Mouse (Mus musculus) midbrain, embryonic 11.5 days (tissue): ENCODE measurements around the gene Ldb2. TPM values are rescaled to one million over a fixed set of nuclear protein-coding genes. Genes with fewer than 3 reads are reported as not detected.

Experiments used
- ATAC-seq: fragments of 200-750 bp; cut with Nextera tagmentation; 2 replicates; pipeline ENCODE4 v1.8.0; 2017; ENCODE audit warnings: moderate TSS enrichment, moderate library complexity; ENCODE audit not compliant: low FRiP score
- DNase-seq: peaks from one replicate; pipeline ENCODE4 v3.0.0; 2015; ENCODE audit warnings: low spot score; ENCODE audit errors: missing footprints
- H3K27ac ChIP-seq: fragments of 300-500 bp; sonication (generic); 2 replicates; pipeline ENCODE4 v1.5.1; 2014; ENCODE audit warnings: low read depth, low read length
- H3K27me3 ChIP-seq: fragments of 300-500 bp; sonication (generic); 2 replicates; pipeline ENCODE4 v1.6.1; 2014; ENCODE audit warnings: mild to moderate bottlenecking, low read length, moderate library complexity, mixed read lengths; ENCODE audit not compliant: control insufficient read depth, insufficient read depth
- H3K36me3 ChIP-seq: fragments of 300-500 bp; sonication (generic); 2 replicates; pipeline ENCODE4 v1.6.1; 2014; ENCODE audit warnings: mild to moderate bottlenecking, low read length, moderate library complexity, mixed read lengths; ENCODE audit not compliant: control insufficient read depth, insufficient read depth
- H3K4me1 ChIP-seq: fragments of 300-500 bp; sonication (generic); 2 replicates; pipeline ENCODE4 v1.6.1; 2014; ENCODE audit warnings: low read length; ENCODE audit not compliant: control insufficient read depth, insufficient read depth
- H3K4me2 ChIP-seq: fragments of 300-500 bp; sonication (generic); 2 replicates; pipeline ENCODE4 v1.6.1; 2014; ENCODE audit warnings: mild to moderate bottlenecking, moderate library complexity
- H3K4me3 ChIP-seq: fragments of 300-500 bp; sonication (generic); 2 replicates; pipeline ENCODE4 v1.5.1; 2014; ENCODE audit warnings: low read depth, low read length
- H3K9ac ChIP-seq: fragments of 300-500 bp; sonication (generic); 2 replicates; pipeline ENCODE4 v1.6.1; 2014; ENCODE audit warnings: low read length
- H3K9me3 ChIP-seq: fragments of 300-500 bp; sonication (generic); 2 replicates; pipeline ENCODE4 v1.6.1; 2016; ENCODE audit warnings: low read length; ENCODE audit not compliant: control insufficient read depth
- WGBS: fragments of 180-500 bp; shearing (Covaris S2); extraction: QIAGEN DNeasy Blood & Tissue Kit; methylation state at CpG from one replicate; pipeline ENCODE4 v1.1.7; 2014; 5-methylcytosine and 5-hydroxymethylcytosine counted together
- polyA plus RNA-seq: library from polyadenylated mRNA; unstranded; fragments of >200 nt; fragmentation: Nextera tagmentation; extraction: Ambion mirVana; gene quantifications from 2 replicates; pipeline ENCODE4 v1.2.1, GENCODE M21; 2014

Ldb2 gene
- 14.8 and 15.6 TPM in 2 replicates for polyA plus RNA-seq

DNA sequence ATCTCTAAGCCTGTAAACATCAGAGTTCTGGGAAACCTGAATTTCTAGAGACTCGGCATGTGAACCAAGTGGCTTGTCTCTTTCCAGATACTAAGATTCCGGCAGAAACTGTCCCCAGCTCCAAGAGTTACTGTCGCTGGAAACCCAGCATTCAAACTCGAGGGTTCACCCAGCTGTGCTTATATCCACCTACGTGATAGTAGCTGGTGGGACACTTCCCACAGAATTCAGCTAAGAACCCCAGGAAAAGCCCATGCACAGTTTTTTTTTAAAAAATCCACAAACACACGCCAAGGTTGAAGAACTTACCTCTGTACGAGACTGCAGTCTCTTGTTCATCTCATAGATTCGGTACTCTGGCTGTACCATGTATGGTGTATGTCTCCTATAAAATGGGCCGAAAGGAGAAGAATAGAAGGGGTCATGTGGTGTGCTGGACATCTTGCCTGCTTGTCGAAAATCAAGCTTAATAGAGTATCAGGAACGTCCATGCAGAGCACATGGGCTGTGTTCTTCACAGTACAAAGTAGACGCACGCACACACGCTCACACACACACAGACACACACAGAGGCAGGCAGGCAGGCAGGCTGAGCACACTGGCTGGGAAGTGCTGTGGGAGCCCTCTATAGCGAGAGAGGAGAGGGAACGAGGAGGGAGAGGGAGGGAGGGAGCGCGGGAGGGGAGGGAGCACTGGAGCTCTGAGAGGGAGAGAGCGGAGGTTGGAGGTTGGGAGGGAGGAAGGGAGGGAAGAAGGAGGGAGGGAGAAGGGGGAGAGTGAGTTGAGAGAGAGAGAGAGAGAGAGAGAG is at the start of gene Ldb2:
TSS of gene Ldb2 (minus strand) at position 628 of the 808 bp plus-strand sequence.
- ATAC-seq, result peak; percentile 95

DNA sequence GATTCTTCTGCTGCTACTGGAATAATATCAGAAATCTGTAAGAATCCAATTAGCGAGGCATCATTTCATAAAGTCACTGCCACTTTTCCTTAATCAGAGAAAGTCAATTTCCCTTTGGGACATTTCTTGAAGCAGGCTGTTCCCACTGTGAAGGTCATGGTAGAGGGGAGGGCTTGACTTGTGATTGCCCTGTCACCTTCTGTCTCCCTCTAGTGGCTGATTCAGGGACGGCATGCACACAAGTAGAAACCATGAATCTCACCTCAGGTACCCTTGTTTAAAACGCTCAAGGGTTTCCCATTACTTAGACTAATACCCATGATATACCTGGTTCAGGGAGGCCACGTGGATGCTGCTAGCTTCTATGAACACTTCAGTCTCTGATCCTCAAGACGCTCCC is 31.8 kb upstream of the Ldb2 start:
- Histone ChIP-seq H3K4me1 (no peaks in the 10 kb centered on the region), H3K4me2 (no peak overlapping the region), H3K9ac (no peak overlapping the region), H3K4me3 (no peak overlapping the region), H3K27ac (no peak overlapping the region), H3K36me3 (no peaks in the 10 kb centered on the region), H3K9me3 (no peaks in the 10 kb centered on the region), H3K27me3 (no peaks in the 10 kb centered on the region)
- ATAC-seq (no peak), DNase-seq (no peak)
- 68% methylated on average over 5 of the region's 5 CpGs for WGBS

More for the DNA sequence above, at the start of gene Ldb2:
- peak; percentile 95 for DNase-seq
- no peaks in the 10 kb centered on the region for H3K27me3 ChIP-seq
- H3K36me3 ChIP-seq, result no peaks in the 10 kb centered on the region
- H3K4me1 ChIP-seq, result no peaks in the 10 kb centered on the region
- 1% methylated on average over 18 of the region's 19 CpGs for WGBS
- H3K4me3 ChIP-seq, result peak within 1 kb of the TSS; percentile 26
- no peak within 1 kb of the TSS for H3K27ac ChIP-seq
- no peaks in the 10 kb centered on the region for H3K9me3 ChIP-seq
- H3K9ac ChIP-seq, result peak within 1 kb of the TSS; percentile 29
- peak within 1 kb of the TSS; percentile 47 for H3K4me2 ChIP-seq

DNA sequence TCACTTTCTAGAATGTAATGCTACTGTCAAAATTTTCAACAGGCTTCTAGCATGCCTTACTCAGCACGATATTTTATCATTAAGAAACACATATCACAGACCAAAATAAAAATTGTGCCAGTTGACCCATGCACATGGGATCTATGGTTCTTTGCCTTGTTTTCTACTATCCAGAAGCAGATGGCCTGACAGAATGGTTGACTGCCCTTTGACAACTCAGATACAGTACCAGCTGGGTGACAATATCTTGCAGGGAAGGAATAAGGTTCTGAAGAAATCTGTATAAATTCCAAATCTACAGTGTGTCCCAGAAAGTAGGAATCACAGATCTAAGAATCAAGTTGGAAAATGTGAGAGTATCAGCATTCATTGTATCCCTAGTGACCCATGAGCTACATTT is 16.0 kb upstream of the Ldb2 start:
- no peaks in the 10 kb centered on the region for H3K9me3 ChIP-seq
- H3K4me3 ChIP-seq, result no peak overlapping the region
- DNase-seq (no peak), ATAC-seq (no peak)
- WGBS, result 88% methylated on average over 1 of the region's 1 CpGs
- no peaks in the 10 kb centered on the region for H3K4me1 ChIP-seq
- no peak overlapping the region for H3K27ac ChIP-seq
- no peak overlapping the region for H3K9ac ChIP-seq
- no peak overlapping the region for H3K4me2 ChIP-seq
- H3K27me3 ChIP-seq, result no peaks in the 10 kb centered on the region
- H3K36me3 ChIP-seq, result no peaks in the 10 kb centered on the region

DNA sequence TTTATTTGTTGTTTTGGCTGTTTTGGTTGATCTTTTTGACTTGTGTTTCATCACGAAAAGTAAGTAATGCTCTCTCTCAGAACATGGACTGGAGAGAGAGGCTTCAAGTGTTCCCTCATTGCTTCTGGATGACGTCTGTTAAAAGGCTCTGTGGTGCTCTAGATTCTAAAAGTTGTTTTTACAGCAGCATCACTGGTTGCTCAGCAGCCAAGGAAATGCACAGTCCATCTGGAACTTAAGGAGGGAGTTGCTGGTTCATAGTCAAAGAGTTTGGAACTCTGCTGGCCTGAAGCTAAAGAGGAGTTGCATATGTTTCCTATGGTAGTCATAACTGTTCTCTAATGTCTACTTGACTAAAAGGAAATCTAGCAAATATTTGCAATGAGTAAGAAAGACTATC is 6.5 kb upstream of the Ldb2 start:
- no peak for DNase-seq
- H3K4me1 ChIP-seq, result no peaks in the 10 kb centered on the region
- no peak for ATAC-seq
- H3K9me3 ChIP-seq, result no peaks in the 10 kb centered on the region
- no peak overlapping the region for H3K9ac ChIP-seq
- no peaks in the 10 kb centered on the region for H3K36me3 ChIP-seq
- H3K27ac ChIP-seq, result no peak overlapping the region
- H3K4me3 ChIP-seq, result no peak overlapping the region
- H3K4me2 ChIP-seq, result no peak overlapping the region
- no peaks in the 10 kb centered on the region for H3K27me3 ChIP-seq
- 80% methylated on average over 2 of the region's 2 CpGs for WGBS

DNA sequence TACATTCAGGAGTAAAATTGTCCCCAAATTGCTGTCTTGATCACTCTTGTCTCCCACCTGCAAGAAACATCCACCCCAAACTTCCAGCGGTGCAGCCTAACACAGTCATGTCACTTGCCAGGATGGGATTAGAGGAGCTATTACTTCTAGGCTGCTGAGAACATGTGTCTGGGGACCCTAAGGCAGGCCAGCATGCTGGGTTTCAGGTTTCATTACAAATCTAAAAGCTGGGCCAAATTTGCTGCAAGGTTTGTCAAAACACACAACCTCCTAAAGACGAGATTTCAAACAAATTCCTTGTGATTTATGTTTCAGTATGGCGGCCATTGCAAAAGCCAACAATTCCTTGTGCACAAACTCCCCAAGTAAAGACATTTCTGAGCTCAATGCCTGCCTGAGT is 1.6 kb upstream of the Ldb2 start:
- Histone ChIP-seq H3K4me3 (no peak overlapping the region), H3K36me3 (no peaks in the 10 kb centered on the region), H3K27ac (no peak overlapping the region), H3K9me3 (no peaks in the 10 kb centered on the region), H3K4me2 (no peak overlapping the region), H3K27me3 (no peaks in the 10 kb centered on the region), H3K9ac (no peak overlapping the region), H3K4me1 (no peaks in the 10 kb centered on the region)
- ATAC-seq (no peak), DNase-seq (no peak)
- WGBS, result 38% methylated on average over 3 of the region's 3 CpGs

DNA sequence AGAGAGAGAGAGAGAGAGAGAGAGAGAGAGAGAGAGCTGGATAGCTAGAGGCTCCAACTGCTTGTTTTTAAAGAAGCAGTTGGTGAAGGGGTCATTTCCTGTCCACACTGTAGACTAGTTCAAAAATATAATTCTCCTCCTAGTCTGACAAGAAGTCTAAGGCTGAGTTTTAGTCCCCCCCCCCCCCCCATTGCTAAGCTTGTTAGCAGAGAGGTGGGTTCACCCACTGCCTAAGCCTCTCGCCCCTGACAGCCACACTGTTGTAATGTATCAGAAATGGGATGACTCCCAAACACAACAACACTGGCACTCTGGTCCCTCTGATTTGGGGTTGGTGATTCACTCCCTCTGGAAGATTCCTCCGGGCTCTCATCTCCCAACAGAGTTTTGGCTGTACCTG is 381 bp upstream of the Ldb2 start:
- H3K9me3 ChIP-seq, result no peaks in the 10 kb centered on the region
- peak overlapping the region; percentile 47; the same call in 1 of the 2 replicates for H3K4me2 ChIP-seq
- WGBS, result 14% methylated on average over 2 of the region's 2 CpGs
- no peaks in the 10 kb centered on the region for H3K36me3 ChIP-seq
- H3K4me3 ChIP-seq, result peak overlapping the region; percentile 26
- ATAC-seq (peak; percentile 52), DNase-seq (no peak)
- H3K27ac ChIP-seq, result no peak overlapping the region
- H3K4me1 ChIP-seq, result no peaks in the 10 kb centered on the region
- no peaks in the 10 kb centered on the region for H3K27me3 ChIP-seq
- H3K9ac ChIP-seq, result no peak overlapping the region

DNA sequence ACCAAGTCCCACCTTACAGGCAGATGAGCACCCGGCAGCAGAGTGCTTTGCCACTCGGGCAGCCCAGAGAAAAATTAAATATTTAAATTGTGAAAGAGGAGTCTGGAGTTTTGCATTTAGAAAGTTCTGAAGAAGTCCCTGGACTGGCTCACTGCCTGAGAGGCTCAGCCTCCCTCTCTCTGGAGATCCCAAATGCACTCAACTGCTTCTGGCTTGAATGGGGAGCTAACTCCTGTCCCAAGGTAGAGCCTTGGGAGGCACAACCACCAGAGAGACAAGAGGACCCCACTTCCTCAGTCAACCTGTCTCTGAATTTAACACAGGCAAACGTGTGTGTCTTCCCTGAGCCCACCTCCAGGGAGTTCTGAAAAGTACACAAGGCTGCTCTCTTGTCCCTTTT is 987 bp downstream of the Ldb2 start:
- WGBS, result 4% methylated on average over 3 of the region's 3 CpGs
- Histone ChIP-seq H3K27ac (no peak overlapping the region), H3K36me3 (no peaks in the 10 kb centered on the region), H3K9me3 (no peaks in the 10 kb centered on the region), H3K9ac (no peak overlapping the region), H3K4me1 (no peaks in the 10 kb centered on the region), H3K27me3 (no peaks in the 10 kb centered on the region), H3K4me2 (peak overlapping the region; percentile 47; the same call in 1 of the 2 replicates), H3K4me3 (peak overlapping the region; percentile 26; the same call in 1 of the 2 replicates)
- ATAC-seq (no peak), DNase-seq (peak; percentile 88)

DNA sequence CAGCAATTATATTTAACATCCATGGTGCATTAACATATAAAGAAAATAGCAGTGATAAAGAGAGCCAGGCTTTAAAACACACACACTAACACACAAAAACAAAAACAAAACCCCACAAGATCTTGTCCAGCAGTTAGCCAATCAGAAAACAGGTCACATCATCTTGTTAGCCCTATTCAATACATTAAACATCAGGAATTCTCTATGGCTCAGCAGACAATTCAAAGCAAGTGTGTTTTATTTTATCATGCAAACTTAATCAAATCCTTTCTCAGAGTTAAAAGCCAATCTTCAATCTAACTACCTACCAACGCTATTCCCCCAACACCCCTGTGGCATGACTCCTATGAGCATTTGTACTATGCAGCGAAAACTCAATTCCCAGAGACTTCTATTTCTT is 1.4 kb downstream of the Ldb2 start:
- Histone ChIP-seq H3K4me1 (no peaks in the 10 kb centered on the region), H3K27me3 (no peaks in the 10 kb centered on the region), H3K4me3 (no peak overlapping the region), H3K4me2 (peak overlapping the region; percentile 47; the same call in 1 of the 2 replicates), H3K9me3 (no peaks in the 10 kb centered on the region), H3K27ac (no peak overlapping the region), H3K36me3 (no peaks in the 10 kb centered on the region), H3K9ac (no peak overlapping the region)
- DNase-seq, result no peak
- 14% methylated on average over 2 of the region's 2 CpGs for WGBS
- ATAC-seq, result no peak

DNA sequence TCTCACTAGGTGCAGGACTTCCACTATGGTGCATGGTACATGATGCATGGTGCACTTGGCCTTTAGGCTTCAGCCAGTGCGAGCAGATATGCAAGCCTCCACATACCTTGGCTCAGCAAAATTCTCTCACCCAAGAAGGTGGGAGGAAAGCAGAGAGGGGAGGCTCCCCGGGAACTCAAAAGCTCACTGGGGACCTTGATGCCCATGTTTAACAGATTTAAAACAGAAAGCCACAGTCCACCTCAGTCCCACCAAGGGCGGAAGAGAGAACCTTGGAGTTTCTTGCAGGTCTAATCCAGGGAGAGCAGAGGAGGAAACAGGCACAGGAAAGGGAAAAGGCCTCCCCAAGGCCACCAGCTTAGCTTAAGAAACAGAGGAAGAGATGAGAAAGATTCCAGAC is 14.9 kb downstream of the Ldb2 start:
- WGBS, result 82% methylated on average over 3 of the region's 3 CpGs
- Histone ChIP-seq H3K4me1 (no peaks in the 10 kb centered on the region), H3K4me2 (no peak overlapping the region), H3K36me3 (no peaks in the 10 kb centered on the region), H3K4me3 (no peak overlapping the region), H3K27ac (no peak overlapping the region), H3K9ac (no peak overlapping the region), H3K27me3 (no peaks in the 10 kb centered on the region), H3K9me3 (no peaks in the 10 kb centered on the region)
- ATAC-seq (no peak), DNase-seq (no peak)
